Mouse (Mus musculus) cerebellum, adult (tissue): ENCODE results near the gene Eif5a.
A peak's percentile ranks its signal among the peaks of the same experiment; 100 is the strongest.
"Not testable (repeated sequence)": the region's sequence is repeated elsewhere in the genome, so short reads cannot be mapped to it uniquely, and the experiment has no call there.

Experiments used
- ATAC-seq: cut with Nextera tagmentation; 2 replicates; pipeline ENCODE4 v1.9.2; 2017; ENCODE audit warnings: mild to moderate bottlenecking, moderate library complexity, mixed read lengths; ENCODE audit not compliant: insufficient number of reproducible peaks, low FRiP score, low TSS enrichment

Gene Eif5a

GRCm38 (mm10) chr11:69921114-69922011, at the start of gene Eif5a:
TSS of gene Eif5a (minus strand) at chr11:69921958.
- peak; percentile 91 for ATAC-seq

- ATAC-seq: no peak
Observed at GRCm38 (mm10) chr11:69970775-69971174, 49.0 kb upstream of the Eif5a start.

GRCm38 (mm10) chr11:69970222-69970621, 48.5 kb upstream of the Eif5a start:
- no peak for ATAC-seq

GRCm38 (mm10) chr11:69968793-69969192, 47.0 kb upstream of the Eif5a start:
- no peak for ATAC-seq

GRCm38 (mm10) chr11:69966860-69967517, 45.2 kb upstream of the Eif5a start:
- no peak for ATAC-seq

GRCm38 (mm10) chr11:69966006-69966859, 44.5 kb upstream of the Eif5a start:
- no peak for ATAC-seq

- ATAC-seq: no peak
Observed at GRCm38 (mm10) chr11:69965271-69966005, 43.7 kb upstream of the Eif5a start.

- no peak for ATAC-seq
Observed at GRCm38 (mm10) chr11:69964650-69965270, 43.0 kb upstream of the Eif5a start, which contains the start of gene Cldn7. TSS of gene Cldn7 (plus strand) at chr11:69964779.

GRCm38 (mm10) chr11:69961841-69962240, 40.1 kb upstream of the Eif5a start:
- ATAC-seq: no peak

GRCm38 (mm10) chr11:69960616-69961015, 38.9 kb upstream of the Eif5a start:
- no peak for ATAC-seq

- no peak for ATAC-seq
Observed at GRCm38 (mm10) chr11:69956218-69956617, 34.5 kb upstream of the Eif5a start.

- ATAC-seq: not testable (repeated sequence)
Observed at GRCm38 (mm10) chr11:69955618-69956017, 33.9 kb upstream of the Eif5a start.

- no peak for ATAC-seq
Observed at GRCm38 (mm10) chr11:69953267-69953915, 31.6 kb upstream of the Eif5a start.

- no peak for ATAC-seq
Observed at GRCm38 (mm10) chr11:69952274-69952673, 30.5 kb upstream of the Eif5a start.

GRCm38 (mm10) chr11:69950807-69951459, 29.2 kb upstream of the Eif5a start:
- no peak for ATAC-seq

- ATAC-seq: 0 out of 2 replicates have a peak, but pooled peaks have one; percentile 26
Observed at GRCm38 (mm10) chr11:69948763-69949150, 27.0 kb upstream of the Eif5a start.

GRCm38 (mm10) chr11:69948066-69948762, 26.5 kb upstream of the Eif5a start, which contains the start of gene Slc2a4:
TSS of gene Slc2a4 (minus strand) at chr11:69948188.
- no peak for ATAC-seq
